Mouse (Mus musculus) liver, postnatal 0 days (tissue): ENCODE data around the gene Nf2. TPM values are rescaled to one million over a fixed set of nuclear protein-coding genes. Genes with fewer than 3 reads are reported as not detected.

Experiments
- ATAC-seq: fragments of 200-750 bp; cut with Nextera tagmentation; 2 replicates; pipeline ENCODE4 v1.8.0; 2017; ENCODE audit warnings: mild to moderate bottlenecking, moderate library complexity
- DNase-seq: peaks from one replicate; pipeline ENCODE4 v3.0.0-alpha.2; 2016
- H3K27ac ChIP-seq: fragments of 300-500 bp; sonication (generic); 2 replicates; pipeline ENCODE4 v1.5.1; 2014; ENCODE audit warnings: antibody characterized with exemption, moderate library complexity, mild to moderate bottlenecking, low read depth
- H3K27me3 ChIP-seq: fragments of 300-500 bp; sonication (generic); 2 replicates; pipeline ENCODE4 v1.6.1; 2014; ENCODE audit warnings: low read length, control low read depth, mixed read lengths; ENCODE audit not compliant: insufficient read depth
- H3K36me3 ChIP-seq: fragments of 300-500 bp; sonication (generic); replicated peaks from 2 replicates; pipeline ENCODE4 v1.6.1; 2014; ENCODE audit warnings: mild to moderate bottlenecking, control low read depth, low read length, moderate library complexity, mixed read lengths; ENCODE audit not compliant: insufficient read depth
- H3K4me1 ChIP-seq: fragments of 300-500 bp; sonication (generic); 2 replicates; pipeline ENCODE4 v1.6.1; 2014; ENCODE audit warnings: antibody characterized with exemption, mild to moderate bottlenecking, control low read depth; ENCODE audit not compliant: insufficient read depth
- H3K4me2 ChIP-seq: fragments of 300-500 bp; sonication (generic); 2 replicates; pipeline ENCODE4 v1.6.1; 2014; ENCODE audit warnings: low read depth, mild to moderate bottlenecking, low read length, moderate library complexity, mixed read lengths
- H3K4me3 ChIP-seq: fragments of 300-500 bp; sonication (generic); 2 replicates; pipeline ENCODE4 v1.5.1; 2014; ENCODE audit warnings: low read depth, low read length
- H3K9ac ChIP-seq: fragments of 300-500 bp; sonication (generic); replicated peaks from 2 replicates; pipeline ENCODE4 v1.6.1; 2014; ENCODE audit warnings: mild to moderate bottlenecking, moderate library complexity
- H3K9me3 ChIP-seq: fragments of 300-500 bp; sonication (generic); 2 replicates; pipeline ENCODE4 v1.6.1; 2016; ENCODE audit warnings: mild to moderate bottlenecking, control low read depth, low read length, mixed read lengths
- CTCF ChIP-seq: sonication (generic); IDR thresholded peaks from 2 replicates; pipeline ENCODE4 v1.5.1; 2016; ENCODE audit warnings: antibody characterized with exemption, low read depth
- EP300 ChIP-seq: IDR thresholded peaks from 2 replicates; pipeline ENCODE4 v1.6.1; 2016; ENCODE audit warnings: antibody characterized with exemption, low read depth, mild to moderate bottlenecking
- WGBS: fragments of 180-500 bp; shearing (Covaris S2); extraction: QIAGEN DNeasy Blood & Tissue Kit; methylation state at CpG from one replicate; pipeline ENCODE4 v1.1.7; 2014; ENCODE audit not compliant: insufficient replicate concordance; 5-methylcytosine and 5-hydroxymethylcytosine counted together
- polyA plus RNA-seq: library from polyadenylated mRNA; unstranded; fragments of >200 nt; fragmentation: Nextera tagmentation; extraction: Ambion mirVana; gene quantifications from 2 replicates; pipeline ENCODE4 v1.2.1, GENCODE M21; 2015

Gene Nf2
- polyA plus RNA-seq, 1 experiment from 2014 or later, result 7.9 TPM

DNA sequence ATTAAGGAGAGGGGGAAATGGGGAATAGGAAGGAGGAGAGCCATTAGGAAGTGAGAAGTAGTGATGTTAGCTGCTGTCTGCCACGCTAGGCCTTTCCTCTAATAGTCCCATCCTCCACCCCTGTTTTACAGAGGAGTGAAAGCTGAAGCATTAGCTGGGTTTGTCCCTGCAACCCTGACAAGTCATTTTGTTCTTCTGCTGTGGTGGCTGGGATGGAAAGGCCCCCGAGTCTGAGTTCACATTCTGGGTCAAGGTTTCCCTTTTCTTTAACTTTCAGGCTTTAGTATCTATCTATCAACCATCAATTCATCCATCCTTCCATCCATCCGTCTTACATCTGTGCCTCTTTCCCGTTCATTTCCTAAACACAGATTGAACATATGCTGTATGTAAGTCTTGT, 31.8 kb upstream of the Nf2 start:
- no peak for DNase-seq
- 73% methylated on average over 4 of the region's 4 CpGs for WGBS
- ATAC-seq, result no peak
- TF ChIP-seq EP300 (no peak), CTCF (no peak)
- 0 out of 2 replicates have a peak overlapping the region, but pooled peaks have one; percentile 29 for H3K27ac ChIP-seq
- H3K27me3 ChIP-seq, result no peaks in the 10 kb centered on the region
- H3K4me1 ChIP-seq, result peaks cover 8% of the 10 kb centered on the region; the same call in 1 of the 2 replicates
- no peak overlapping the region for H3K4me2 ChIP-seq
- no peaks in the 10 kb centered on the region for H3K9me3 ChIP-seq
- no peaks in the 10 kb centered on the region; the same call in 1 of the 2 replicates for H3K36me3 ChIP-seq
- no peak overlapping the region for H3K4me3 ChIP-seq
- no peak overlapping the region for H3K9ac ChIP-seq

DNA sequence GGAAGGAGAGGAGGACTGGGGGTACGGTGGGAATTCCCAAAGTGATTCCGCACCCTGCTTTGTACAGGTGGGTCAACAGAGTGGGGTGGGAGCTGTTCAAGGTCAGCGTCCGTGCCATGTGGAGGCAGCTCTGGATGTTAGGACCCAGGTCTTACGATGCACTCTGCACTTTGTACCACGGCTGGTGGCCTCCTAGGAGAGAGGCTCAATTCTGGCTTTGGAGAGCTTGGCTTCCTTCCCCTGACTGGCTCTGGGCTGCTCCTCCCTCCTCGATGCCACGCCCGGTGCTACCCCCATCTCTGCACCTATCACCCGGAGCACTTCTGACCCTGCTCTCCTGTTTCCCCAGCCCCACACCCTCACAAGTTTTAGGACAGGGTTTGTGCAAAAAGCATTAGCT, 25.2 kb upstream of the Nf2 start:
- Histone ChIP-seq H3K27ac (peak overlapping the region; percentile 95), H3K36me3 (no peaks in the 10 kb centered on the region), H3K4me2 (peak overlapping the region; percentile 83), H3K4me3 (peak overlapping the region; percentile 66), H3K4me1 (peaks cover 12% of the 10 kb centered on the region), H3K9me3 (no peaks in the 10 kb centered on the region), H3K9ac (peak overlapping the region; percentile 64), H3K27me3 (no peaks in the 10 kb centered on the region)
- 14% methylated on average over 10 of the region's 10 CpGs for WGBS
- ATAC-seq, result peak; percentile 95
- no peak for TF ChIP-seq CTCF
- TF ChIP-seq EP300, result peak; percentile 43; the same call in 1 of the 2 replicates
- DNase-seq, result peak; percentile 71

DNA sequence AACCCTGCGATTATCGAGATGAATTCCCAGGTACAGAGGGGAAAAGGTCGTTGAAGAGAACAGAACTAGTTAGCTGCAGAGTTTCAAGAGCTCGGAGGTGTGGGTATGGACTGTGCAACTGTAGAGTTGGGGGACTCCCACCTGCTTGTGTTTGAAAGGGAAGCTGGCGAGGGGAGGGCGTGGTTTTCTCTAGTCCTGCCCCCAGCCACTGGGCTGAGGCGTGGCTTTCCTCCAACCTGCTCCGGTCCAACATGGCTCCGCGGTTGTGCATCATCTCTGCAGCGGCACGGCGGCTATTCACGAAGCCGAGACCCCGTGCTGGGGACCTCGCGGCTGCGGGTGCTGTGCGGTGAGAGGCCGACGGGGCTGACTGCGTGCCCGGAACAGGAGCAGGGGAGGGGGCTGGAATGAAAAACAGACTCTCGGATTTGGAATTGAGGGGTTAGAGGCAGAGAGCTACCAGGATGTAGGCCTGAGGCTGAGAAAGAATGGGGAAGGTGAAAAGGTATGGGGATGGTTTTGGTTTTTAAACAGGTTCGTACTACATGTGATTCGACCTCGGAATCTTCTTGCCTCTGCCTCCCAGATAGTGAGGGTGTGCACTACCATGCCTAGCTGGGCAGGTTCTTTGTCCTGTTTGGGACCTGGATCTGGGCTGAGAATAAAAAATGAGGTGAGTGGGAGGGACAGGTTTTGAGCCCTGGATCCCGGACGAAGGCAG, 24.6 kb upstream of the Nf2 start, which contains the start of gene Nipsnap1:
Nipsnap1 (plus strand) TSS at position 197 of the 721 bp plus-strand sequence.
- TF ChIP-seq CTCF (no peak), EP300 (no peak)
- H3K27ac ChIP-seq, result peak within 1 kb of the TSS; percentile 95
- H3K9ac ChIP-seq, result peak within 1 kb of the TSS; percentile 64
- peak; percentile 88 for DNase-seq
- H3K4me2 ChIP-seq, result peak within 1 kb of the TSS; percentile 83
- H3K27me3 ChIP-seq, result no peaks in the 10 kb centered on the region
- 2% methylated on average over 30 of the region's 30 CpGs for WGBS
- no peaks in the 10 kb centered on the region for H3K9me3 ChIP-seq
- peak within 1 kb of the TSS; percentile 66 for H3K4me3 ChIP-seq
- ATAC-seq, result peak; percentile 69
- H3K36me3 ChIP-seq, result no peaks in the 10 kb centered on the region
- H3K4me1 ChIP-seq, result peaks cover 12% of the 10 kb centered on the region

DNA sequence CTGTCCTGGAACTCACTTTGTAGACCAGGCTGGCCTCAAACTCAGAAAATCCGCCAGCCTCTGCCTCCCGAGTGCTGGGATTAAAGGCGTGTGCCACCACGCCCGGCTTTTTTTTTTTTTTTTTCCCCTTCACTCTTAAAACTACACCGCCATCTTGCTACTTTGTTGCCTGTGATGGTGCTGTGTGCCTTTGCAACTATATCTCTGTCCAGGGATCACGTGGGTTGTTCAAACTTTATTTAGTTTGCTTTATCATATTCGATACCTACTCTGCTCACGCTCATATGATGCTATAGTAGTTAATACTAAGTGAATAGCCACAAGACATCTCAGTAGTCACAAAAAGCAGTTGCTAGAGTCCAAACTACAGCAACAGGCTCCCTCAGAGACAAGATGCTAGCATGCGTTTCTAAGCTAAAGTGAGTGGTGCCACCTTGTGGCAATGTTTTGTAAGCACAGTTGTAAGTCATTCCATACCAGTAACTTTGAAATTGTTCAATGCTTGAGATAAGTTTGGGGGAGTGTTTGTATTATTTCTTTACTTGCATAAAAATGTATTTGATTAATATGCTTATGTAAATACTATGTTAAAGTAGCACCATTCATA, 16.4 kb upstream of the Nf2 start:
- Histone ChIP-seq H3K4me1 (no peaks in the 10 kb centered on the region), H3K27ac (no peak overlapping the region), H3K9me3 (no peaks in the 10 kb centered on the region), H3K9ac (no peak overlapping the region), H3K4me3 (no peak overlapping the region), H3K36me3 (no peaks in the 10 kb centered on the region), H3K4me2 (no peak overlapping the region), H3K27me3 (no peaks in the 10 kb centered on the region)
- peak; percentile 87 for TF ChIP-seq CTCF
- no peak for TF ChIP-seq EP300
- ATAC-seq, result 0 out of 2 replicates have a peak, but pooled peaks have one; percentile 53
- peak; percentile 68 for DNase-seq
- whole genome bisulfite sequencing, result 36% methylated on average over 10 of the region's 10 CpGs

DNA sequence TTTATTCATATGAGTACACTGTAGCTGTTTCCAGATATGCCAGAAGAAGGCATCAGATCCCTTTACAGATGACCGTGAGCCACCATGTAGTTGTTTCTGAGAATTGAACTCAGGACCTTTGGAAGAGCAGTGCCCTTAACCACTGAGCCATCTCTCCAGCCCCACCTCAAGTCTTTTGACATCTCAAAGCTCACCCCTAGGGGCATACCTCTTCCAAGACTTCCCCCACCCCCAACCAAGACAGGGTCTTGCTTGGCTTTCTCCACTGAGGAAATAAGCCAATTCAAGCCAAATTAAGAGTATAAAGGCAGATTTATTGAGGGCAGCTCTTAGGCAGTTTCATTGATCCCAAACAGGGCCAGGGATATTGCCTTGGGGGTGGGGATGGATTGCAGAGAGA, 13.4 kb upstream of the Nf2 start:
- Histone ChIP-seq H3K9me3 (no peaks in the 10 kb centered on the region), H3K9ac (no peak overlapping the region), H3K4me3 (no peak overlapping the region), H3K4me1 (no peaks in the 10 kb centered on the region), H3K4me2 (no peak overlapping the region), H3K27me3 (no peaks in the 10 kb centered on the region), H3K27ac (no peak overlapping the region), H3K36me3 (no peaks in the 10 kb centered on the region)
- TF ChIP-seq EP300 (no peak), CTCF (no peak)
- ATAC-seq, result no peak
- WGBS, result 80% methylated on average over 1 of the region's 1 CpGs
- no peak for DNase-seq

DNA sequence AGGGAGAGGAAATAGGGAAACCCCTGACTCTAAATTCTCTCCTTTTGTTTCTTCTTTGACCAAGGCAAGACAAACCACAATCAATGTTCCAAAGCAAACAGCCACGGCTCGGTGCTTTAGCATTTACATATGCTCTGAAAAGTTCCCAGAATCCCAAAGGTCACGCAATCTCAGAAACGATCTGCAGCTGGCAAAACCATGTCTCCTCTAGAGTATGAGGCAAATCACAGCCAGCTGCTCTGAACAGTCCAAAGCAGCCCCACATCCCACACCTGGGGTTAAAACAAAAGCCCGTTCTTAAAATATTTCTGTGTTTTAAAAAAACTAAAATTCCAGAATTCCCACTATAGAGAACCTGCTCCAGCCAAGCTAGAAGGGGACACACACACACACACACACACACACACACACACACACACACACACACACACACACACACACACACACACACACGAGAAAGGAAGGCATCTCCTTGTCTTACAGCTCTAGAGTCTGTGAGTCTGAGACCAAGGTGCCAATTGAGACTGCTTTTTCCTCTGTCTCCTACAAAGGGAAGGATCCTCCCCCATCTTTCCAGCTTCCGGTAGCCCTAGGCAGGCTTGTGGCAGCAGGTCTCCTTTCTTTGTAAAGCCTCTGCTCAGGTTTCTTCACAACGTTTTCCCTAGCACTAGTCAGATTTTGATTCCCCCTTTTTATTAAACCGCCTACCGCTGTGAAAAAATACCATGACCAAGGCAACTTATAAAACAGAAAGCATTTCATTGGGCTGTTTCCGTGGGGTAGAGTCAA, 12.7 kb upstream of the Nf2 start:
- no peak for TF ChIP-seq CTCF
- TF ChIP-seq EP300, result no peak
- H3K9me3 ChIP-seq, result no peaks in the 10 kb centered on the region
- H3K27me3 ChIP-seq, result no peaks in the 10 kb centered on the region
- no peak overlapping the region for H3K27ac ChIP-seq
- H3K9ac ChIP-seq, result no peak overlapping the region
- 49% methylated on average over 11 of the region's 11 CpGs for WGBS
- no peaks in the 10 kb centered on the region for H3K36me3 ChIP-seq
- ATAC-seq, result no peak
- no peaks in the 10 kb centered on the region for H3K4me1 ChIP-seq
- DNase-seq, result no peak
- H3K4me2 ChIP-seq, result no peak overlapping the region
- H3K4me3 ChIP-seq, result no peak overlapping the region
